Mouse (Mus musculus): ENCODE measurements around the gene Mbtd1.
A peak's percentile ranks its signal among the peaks of the same experiment; 100 is the strongest.
"Not testable (repeated sequence)": the region's sequence is repeated elsewhere in the genome, so short reads cannot be mapped to it uniquely, and the experiment has no call there.

Gene Mbtd1

DNA sequence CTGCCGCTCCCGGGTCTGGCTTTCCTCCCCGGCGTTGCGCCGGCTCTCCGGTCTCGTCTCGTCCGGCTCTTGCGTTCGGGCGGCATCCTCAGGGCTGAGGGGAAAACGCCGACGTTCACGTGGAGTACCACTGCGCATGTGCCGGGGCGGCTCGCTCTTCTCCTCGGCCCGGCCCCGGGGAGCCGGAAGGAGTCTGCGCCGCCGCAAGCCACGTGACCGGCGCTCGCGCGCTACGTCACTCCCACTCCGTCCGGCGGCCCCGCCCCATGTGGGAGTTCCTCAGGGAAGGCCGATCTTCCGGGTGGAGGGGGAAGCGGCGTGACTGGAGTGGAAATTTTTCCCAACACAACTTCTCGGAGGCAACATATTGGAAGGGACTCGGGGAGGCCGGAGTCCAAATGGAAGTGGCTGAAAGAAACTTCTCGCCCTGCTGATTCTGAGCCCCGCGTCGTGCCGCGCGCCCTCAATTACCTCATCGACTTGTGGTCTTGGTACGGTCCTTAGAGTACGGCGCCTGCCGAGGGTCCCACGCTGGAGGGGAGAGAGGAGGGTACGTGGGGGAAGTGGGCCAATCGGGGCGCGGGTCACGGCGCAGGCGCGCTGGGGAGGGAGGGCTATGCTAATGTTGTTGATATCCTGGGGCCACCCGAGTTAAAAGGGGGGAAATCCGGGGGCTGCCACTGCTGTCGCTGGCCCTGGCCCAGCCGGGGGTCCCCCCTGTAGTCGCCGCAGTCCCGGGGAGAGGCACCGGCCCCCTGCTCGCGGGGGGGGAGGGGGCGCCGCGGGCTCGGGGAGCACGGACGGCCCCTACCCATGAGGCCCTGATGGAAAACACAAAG is at the start of gene Mbtd1, which contains the start of gene Utp18:
TSS of gene Mbtd1 (plus strand) at position 281 of the 839 bp plus-strand sequence.
TSS of gene Utp18 (minus strand) at position 195 of the 839 bp plus-strand sequence.
- DNase-seq (ENCODE audit: low read depth, low spot score), result peak; percentile 96

DNA sequence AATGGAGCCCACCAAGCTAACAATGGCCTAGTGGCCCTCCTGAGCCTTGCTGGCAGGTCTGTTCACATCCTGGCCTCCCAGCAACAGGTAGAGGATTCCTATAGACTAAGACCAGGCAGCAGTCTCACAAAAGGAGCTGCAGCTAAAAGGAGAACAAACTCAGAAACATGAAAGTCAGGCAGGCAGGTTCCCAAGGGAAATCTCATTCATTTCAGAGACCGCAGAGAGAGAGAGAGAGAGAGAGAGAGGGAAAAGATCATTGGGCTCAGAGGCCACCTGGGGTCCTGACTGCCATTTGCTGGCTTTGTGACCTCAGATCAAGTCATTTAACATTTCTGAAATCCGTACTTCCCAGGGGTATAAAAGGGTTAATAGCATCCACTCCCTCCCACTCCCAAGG is 38.3 kb upstream of the Mbtd1 start:
- no peak for DNase-seq (ENCODE audit: low read depth, low spot score)

DNA sequence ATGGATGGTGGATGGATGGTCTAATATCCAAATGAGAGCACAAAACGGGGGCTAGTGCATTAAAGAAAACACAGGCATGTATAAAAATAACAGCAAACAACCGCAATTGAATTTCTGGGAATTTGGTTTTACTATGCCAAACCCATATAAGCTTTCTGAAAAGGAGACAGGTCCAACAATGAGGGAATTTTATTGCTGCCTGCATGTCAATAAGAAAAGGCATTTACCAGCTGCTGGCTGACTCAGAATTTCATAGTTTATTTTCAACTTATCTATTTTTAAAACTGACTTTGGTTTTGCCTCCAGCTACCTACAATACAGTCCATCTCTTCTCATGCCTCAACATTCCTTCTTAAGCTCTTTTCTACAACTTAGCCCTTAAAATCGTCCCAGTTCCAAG is 33.1 kb upstream of the Mbtd1 start:
- DNase-seq (ENCODE audit: low read depth, low spot score), result no peak

DNA sequence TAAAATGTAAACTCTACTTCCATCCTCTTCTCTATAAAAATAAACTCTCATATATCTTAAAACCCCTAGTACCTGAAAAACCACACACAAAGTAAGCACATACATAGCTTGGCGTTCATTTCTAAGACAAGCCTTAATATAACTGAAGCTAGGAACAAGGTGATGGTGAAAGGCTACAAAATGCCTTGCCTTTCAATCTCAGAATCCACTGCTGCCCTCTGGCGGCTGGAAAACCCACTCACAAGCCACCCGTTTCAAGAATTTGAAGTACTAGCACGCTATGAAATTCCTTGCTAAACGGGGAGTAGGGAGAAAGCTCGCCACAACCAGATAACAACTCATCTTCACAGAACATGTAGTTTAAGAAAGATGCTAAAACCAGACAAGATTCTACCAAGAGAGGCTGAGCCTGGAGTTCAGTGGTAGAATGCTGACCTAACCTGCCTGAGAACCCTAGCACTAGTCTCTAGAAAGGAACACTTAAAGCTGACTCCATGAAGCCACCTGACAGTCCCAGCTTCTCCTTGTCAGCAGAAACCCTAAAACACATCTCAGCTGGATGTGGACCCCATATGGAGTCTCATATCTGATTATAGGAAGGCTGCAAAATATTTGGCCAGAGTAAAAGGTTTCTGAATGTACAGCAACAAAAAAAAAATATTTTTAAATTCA is 29.2 kb upstream of the Mbtd1 start:
- DNase-seq (ENCODE audit: low read depth, low spot score), result peak; percentile 80

DNA sequence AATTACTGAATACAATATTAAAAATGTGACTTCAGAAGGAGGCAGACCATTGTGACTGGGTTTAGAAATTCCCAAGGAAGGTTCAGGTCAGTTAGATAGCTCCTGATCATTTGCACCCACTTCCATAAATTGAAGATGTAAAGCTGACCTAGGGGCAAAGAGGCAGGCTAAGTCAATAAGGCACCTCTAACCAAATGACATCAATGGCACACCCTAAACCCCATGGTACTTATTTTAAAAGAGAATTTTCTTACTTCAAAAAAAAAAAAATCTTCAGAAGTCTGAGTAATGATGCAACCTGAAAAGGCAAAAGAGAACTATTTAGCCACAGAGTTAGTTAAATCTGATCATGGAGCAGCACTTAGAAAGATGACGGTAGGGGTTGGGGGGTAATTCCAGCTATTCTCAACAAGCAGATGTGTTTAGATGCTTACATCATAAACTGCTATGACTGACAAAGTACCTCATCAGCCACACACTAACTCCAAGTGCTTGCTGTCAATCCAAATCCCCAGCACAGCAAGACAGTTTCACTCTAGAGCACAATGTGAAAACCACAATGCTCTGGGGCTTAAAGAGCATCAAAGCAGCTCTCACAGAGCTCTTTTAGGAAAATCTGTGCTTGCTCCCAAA is 25.0 kb upstream of the Mbtd1 start:
- no peak for DNase-seq (ENCODE audit: low read depth, low spot score)

DNA sequence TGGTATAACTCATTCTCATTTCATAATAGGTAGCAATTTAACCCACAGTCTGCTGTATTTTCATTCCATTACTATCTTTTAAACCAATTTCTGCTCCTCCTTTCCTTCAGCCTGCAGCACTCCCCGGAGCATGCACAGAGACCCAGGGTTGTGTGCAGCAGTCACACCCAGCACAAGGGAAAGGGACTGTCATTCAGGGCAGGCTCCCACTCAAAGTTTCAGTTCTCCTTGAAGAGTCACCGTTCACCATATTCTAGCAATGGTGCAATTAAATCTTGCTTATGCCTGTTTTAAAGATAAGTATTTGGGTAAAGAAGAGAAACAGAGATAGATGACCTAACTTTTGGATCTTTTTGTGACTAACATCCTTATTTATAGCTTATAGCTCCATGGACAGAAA is 24.5 kb upstream of the Mbtd1 start:
- no peak for DNase-seq (ENCODE audit: low read depth, low spot score)

DNA sequence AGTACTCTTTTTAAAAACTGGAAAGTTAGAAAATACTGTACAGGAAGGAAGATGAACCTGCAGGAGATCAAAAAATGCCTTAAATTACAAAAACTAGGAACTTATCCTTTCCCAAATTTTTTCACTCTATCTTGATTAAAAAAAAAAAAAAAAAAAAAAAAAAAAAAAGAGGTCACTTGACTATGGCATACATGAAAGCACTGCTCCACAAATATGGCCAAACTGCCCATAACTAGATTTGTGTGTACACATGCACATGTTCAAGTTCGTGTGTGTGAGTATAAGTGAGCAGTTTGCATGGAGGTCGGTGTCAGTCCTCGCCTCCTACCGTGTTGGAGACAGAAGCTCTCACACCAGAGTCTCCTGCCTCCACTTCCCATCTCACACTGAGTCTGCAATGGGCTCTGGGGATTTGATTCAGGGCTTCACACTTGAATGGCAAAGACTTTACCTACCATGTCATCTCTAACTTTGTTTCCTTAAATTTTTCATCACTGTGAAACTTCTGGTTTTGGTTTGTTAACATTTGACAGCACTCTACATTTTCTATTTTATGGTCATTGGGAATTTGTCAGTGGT is 23.5 kb upstream of the Mbtd1 start:
- no peak for DNase-seq (ENCODE audit: low read depth, low spot score)

DNA sequence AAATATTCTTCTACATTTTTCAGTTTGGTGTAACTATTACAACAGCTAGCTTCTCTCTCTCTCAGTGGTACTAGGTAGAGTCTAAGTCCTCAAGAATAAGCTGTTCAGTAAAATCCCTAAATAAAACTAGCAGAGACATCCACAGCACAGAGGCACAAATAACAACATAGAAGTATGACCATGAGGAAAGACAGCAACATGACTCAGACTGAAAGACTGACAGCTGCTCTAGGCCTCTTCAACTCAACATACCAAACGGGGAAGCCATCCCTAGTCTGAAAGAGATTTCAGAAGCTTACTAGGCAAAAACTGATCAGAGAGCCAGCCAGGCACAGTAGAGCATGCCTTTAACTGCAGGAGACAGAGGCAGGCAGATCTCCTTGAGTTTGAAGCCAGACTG is 23.0 kb upstream of the Mbtd1 start:
- no peak for DNase-seq (ENCODE audit: low read depth, low spot score)

DNA sequence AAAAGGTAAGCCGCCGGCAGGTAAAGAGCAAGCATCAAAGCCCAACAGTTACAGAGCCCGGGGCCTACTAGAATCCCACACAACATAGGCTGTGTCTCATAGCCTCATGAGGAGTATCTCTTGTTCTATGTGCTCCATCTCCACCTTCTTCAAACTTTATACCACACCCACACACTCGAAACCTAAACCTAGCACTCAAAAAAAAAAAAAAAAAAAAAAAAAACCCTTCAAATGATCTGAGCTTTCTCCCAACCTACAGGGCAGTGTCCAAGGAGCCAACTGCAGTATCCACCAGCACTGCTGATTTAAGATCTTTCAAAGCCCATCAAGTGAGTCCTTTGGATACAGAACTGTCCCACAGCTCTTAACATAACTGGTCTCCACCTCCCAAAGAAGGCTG is 1.6 kb upstream of the Mbtd1 start:
- DNase-seq (ENCODE audit: low read depth, low spot score), result no peak

DNA sequence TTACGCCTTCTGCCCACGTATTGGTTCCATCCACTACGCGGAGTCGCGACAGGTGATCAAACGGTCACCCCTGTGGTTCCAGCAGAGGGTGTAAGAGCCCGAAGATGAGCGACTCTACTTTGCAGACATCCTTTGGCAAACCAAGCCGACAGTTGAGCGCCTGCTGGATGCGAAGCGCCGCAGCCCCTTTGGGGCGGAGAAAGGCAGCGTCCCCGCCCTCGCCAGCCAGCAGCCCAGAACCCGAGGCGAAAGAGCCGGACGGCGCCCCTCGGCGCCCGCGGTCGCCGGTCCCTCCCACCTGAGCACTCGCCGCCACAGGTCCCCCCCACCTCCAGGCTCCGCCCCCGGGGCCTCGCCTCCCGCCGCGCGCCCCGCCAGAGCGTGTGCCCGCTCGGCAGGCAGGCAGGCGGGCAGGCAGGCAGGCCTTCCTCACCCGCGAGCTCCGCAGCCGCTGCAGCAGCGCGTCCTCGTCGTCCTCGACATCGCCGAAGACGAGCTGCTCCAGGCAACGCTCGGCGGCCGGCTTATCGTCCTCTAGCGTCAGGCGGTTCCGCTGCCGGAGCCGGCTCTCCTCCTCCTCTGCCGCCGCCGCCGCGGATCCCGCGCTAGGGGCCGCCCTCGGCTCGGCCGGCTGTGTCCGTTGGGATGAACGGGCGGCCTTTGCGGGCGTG is 616 bp upstream of the Mbtd1 start:
- DNase-seq (ENCODE audit: low read depth, low spot score), result peak; percentile 43

DNA sequence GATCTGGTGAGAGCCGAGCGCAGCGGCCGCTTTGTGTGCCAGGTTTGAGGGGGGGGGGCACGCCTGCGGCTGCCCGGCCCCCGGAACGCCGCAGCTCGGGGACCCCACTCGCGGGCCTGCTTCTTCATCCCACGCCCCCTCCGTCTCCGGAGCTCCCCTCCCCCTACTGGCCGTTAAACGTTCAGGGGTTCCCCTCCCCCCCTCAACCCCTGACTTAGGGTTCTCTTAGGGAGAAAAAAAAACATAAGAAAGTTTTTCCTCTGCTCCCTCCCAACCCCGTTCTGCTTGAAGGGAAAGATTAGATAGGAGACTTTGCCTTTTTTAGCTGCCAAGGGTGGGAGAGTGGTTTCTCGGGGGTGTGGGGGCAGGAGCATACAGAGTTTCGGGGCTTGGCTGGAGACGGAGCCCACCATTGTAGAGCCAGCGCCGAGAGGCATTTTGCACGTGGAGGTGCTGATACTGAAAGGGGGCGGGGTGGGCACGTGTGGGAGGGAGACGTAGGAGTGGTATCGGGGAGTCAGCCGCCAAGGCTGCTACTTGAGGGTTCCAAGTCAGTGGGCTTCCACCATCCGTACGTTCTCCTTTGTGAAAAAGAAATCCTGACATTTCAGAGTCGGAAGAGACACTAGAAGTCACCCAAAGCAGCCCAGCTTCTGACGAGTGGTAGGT is 893 bp downstream of the Mbtd1 start:
- peak; percentile 46 for DNase-seq (ENCODE audit: low read depth, low spot score)

DNA sequence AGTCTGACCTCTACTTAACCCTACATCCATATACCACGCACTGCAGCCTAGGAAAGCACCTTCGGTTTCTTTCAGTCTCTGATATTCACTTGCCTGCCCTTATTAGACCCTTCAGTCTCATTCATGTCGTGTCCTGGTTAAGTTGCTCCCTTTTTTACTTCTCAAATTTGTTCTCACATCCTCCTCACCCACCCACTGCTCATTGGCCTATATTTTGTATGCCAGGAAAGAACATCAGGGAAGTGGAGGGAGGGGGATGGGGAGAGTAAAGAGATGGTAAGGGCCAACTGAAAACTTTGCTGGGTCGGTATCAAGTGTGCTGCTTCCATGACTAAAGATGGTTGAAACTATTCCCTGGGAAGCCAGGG is 1.4 kb downstream of the Mbtd1 start:
- DNase-seq (ENCODE audit: low read depth, low spot score), result no peak

DNA sequence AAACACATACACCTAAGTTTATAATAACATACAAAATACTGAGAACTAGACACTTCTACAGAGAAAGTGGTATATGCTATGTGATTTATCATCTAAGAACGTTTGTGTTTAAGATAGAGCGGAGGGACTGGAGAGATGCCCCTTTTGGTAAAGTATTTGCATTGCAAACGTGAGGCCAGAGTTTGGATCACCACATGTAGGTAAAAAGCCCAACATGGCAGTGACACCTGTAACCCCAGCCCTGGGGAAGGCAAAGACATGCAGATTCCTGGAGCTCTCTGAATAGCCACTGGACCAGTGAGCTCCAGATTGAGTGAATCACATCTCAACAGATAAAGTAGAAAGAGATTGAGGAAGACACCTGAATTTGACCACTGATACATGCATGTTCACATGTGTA is 12.1 kb downstream of the Mbtd1 start:
- DNase-seq (ENCODE audit: low read depth, low spot score), result no peak

DNA sequence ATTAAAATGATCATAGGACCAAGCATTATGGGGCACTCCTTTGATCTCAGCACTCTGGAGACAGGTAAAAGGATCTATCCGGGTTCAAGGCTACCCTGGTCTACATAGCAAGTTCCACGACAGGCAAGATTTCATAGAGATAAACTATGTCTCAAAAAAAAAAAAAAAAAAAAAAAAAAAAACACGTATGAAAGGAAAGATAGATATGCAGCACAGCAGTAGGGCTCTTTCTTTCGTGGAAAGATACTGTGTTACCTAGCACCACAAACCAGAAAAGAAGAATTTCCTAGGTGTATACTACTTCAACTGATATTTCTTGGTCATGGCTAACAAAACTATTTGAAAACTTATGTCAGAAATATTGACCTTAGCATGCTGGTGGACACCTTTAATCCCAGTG is 21.2 kb downstream of the Mbtd1 start:
- DNase-seq (ENCODE audit: low read depth, low spot score), result no peak

DNA sequence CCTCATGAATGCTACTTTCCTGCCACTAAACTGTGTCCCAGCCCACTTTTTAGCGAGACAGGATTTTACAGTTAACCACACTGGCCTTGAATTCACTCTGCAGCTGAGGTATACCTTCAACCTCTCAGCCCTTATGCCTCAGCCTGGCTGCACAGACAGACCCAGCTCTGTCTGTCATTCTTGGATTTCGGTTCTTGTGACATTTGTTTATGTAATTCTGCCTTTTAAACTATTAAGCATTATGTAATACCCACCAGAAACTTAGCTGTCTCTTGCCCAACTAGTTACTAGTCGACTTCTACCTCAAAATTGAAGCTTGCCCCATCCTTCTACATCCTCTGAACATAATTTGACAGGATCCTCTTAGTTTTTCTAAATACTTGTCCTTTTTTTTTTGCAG is 22.2 kb downstream of the Mbtd1 start:
- no peak for DNase-seq (ENCODE audit: low read depth, low spot score)

DNA sequence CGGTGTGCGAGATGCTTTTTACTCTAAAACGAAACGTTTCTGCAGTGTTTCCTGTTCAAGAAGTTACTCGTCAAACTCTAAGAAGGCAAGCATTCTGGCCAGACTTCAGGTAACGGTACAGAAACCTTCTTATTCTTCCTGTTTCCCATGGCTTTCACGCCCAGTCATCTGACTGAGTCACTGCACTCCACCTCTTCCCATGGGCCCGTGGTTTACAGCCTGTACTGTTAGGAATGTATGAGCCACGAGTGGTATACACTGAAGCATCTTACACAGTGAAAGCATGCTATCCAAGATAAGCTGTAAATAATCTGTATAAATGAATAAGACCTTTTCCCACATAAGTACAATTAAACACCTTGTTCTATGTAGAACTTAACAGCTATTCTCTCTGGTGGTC is 23.2 kb downstream of the Mbtd1 start:
- no peak for DNase-seq (ENCODE audit: low read depth, low spot score)

DNA sequence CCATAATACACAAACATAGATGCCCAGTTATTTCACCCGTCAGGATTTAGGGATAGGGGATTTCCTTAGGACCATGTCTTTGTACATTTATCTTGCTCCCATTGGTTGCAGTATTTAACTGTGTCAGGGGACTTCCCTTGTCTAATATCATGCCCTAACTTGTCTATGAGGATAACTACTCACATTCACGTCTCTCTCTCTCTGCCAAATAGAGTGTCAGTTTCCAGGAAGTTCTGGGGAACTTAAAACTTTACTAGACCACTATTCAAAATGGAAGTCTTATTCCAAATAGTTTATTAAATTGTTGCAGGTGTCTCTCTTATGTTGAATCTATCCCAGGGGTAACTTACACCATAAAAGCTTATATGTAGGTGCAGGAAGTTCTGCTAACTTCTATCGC is 26.0 kb downstream of the Mbtd1 start:
- DNase-seq (ENCODE audit: low read depth, low spot score), result no peak

DNA sequence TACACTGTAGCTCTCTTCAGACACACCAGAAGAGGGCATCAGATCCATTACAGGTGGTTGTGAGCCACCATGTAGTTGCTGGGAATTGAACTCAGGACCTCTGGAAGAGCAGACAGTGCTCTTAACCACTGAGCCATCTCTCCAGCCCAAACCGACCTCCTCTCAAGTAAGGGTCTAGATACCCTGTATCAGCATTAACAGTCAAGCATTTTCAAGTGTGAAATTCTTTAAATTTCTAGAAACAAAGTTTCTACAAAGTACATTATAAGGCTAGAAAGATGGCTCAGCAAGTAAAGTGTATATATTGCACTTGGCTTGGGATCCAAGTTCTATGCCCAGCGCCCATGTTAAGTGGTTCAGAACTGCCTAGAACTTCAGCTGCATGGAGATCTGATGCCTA is 29.4 kb downstream of the Mbtd1 start:
- not testable (repeated sequence) for DNase-seq (ENCODE audit: low read depth, low spot score)

DNA sequence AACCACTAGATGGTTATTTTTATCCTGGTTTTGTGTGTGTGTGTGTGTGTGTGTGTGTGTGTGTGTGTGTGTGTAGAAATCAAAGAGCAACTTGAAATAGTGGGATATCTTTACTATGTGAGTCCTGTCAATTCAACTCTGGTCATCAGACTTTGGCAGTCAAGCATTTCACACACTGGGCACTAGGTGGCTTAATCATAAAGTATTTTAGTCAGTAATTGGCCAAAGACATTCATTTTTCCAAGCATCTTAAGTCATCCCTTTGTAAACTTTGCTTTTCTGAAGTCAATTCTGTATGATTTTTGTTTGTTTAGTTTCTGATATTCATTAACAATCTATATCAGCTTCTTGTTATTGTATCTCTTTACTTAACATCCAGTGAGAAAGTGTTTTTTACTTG is 43.5 kb downstream of the Mbtd1 start:
- DNase-seq (ENCODE audit: low read depth, low spot score), result no peak

DNA sequence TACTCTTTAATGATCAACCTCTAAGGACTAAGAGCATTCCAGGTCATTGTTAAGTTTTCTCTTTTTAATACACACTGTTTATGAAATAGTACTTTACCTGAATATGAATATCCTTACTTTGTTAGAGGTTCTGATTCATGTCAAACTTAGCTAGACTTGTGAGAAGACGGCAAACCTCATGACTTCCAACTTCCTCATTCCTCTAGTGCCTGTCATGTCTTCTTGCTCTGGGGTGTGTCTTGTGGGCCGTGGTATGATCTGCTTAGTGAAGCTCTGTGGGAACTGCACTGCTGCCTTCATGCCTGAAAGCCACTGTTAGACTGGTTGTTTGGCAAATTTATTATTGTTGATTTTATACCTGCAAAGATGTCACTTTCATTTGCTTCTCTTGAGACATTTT is 55.3 kb downstream of the Mbtd1 start:
- DNase-seq (ENCODE audit: low read depth, low spot score), result no peak

DNA sequence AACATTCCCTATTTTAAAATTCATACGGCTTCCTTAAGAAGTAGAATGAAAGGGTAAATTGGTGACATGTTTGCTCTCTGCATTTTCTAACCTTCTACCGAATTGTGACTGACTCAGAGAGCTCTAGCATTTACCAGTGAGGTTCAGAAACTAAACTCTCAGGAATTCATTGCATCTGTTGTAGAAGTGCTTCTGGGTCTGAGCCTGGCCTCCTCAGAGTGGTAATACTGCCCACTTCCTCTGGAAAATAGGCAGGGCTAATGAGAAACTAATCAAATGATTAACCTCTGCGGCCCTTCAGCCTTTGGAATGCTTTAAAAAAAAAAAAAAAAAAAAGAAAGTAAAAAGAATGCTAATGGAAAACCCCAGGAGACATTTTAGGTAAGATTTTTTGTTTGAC is 59.3 kb downstream of the Mbtd1 start:
- DNase-seq (ENCODE audit: low read depth, low spot score), result no peak
